Mouse (Mus musculus) hindbrain, embryonic 10.5 days (tissue): ENCODE results near the gene Cyb5r1. TPM values are rescaled to one million over a fixed set of nuclear protein-coding genes. Genes with fewer than 3 reads are reported as not detected.
A peak's percentile ranks its signal among the peaks of the same experiment; 100 is the strongest.

Source experiments
- DNase-seq: peaks from one replicate; pipeline ENCODE4 v3.0.0-alpha.2; 2017; ENCODE audit warnings: low spot score
- H3K27ac ChIP-seq: fragments of 300-500 bp; sonication (generic); 2 replicates; pipeline ENCODE4 v1.5.1; 2016; ENCODE audit warnings: mild to moderate bottlenecking, moderate library complexity
- H3K27me3 ChIP-seq: fragments of 300-500 bp; sonication (generic); 2 replicates; pipeline ENCODE4 v1.6.1; 2016; ENCODE audit warnings: mild to moderate bottlenecking; ENCODE audit not compliant: poor library complexity, insufficient read depth, severe bottlenecking
- H3K36me3 ChIP-seq: fragments of 300-500 bp; sonication (generic); 2 replicates; pipeline ENCODE4 v1.6.1; 2016; ENCODE audit warnings: mild to moderate bottlenecking, moderate library complexity
- H3K4me1 ChIP-seq: fragments of 300-500 bp; sonication (generic); replicated peaks from 2 replicates; pipeline ENCODE4 v1.6.1; 2016; ENCODE audit warnings: mild to moderate bottlenecking
- H3K4me3 ChIP-seq: fragments of 300-500 bp; sonication (generic); 2 replicates; pipeline ENCODE4 v1.5.1; 2016; ENCODE audit warnings: mild to moderate bottlenecking, moderate library complexity
- H3K9me3 ChIP-seq: fragments of 300-500 bp; sonication (generic); 2 replicates; pipeline ENCODE4 v1.6.1; 2016; ENCODE audit warnings: mild to moderate bottlenecking, moderate library complexity
- WGBS: fragments of 180-500 bp; shearing (Covaris S2); methylation state at CpG from one replicate; pipeline ENCODE4 v1.1.7; 2016; 5-methylcytosine and 5-hydroxymethylcytosine counted together
- polyA plus RNA-seq: library from polyadenylated mRNA; unstranded; fragments of >200 nt; fragmentation: Nextera tagmentation; extraction: Ambion mirVana; gene quantifications from 2 replicates; pipeline ENCODE4 v1.2.1, GENCODE M21; 2016

Cyb5r1 gene
- polyA plus RNA-seq, 1 experiment from 2014 or later = 27.3 TPM

- H3K36me3 ChIP-seq = no peaks in the 10 kb centered on the region
- H3K27me3 ChIP-seq = no peaks in the 10 kb centered on the region
- no peak overlapping the region for H3K4me3 ChIP-seq
- WGBS = 52% methylated on average over 3 of the region's 3 CpGs
- H3K27ac ChIP-seq = no peak overlapping the region
- H3K4me1 ChIP-seq = peaks cover 11% of the 10 kb centered on the region
- DNase-seq = peak; percentile 20
- no peaks in the 10 kb centered on the region for H3K9me3 ChIP-seq
Measured at GRCm38 (mm10) chr1:134450986-134451385, 45.6 kb downstream of the Cyb5r1 start.

- Histone ChIP-seq H3K4me3 (peak within 1 kb of the TSS; percentile 89), H3K9me3 (no peaks in the 10 kb centered on the region), H3K27ac (peak within 1 kb of the TSS; percentile 93), H3K4me1 (peaks cover 21% of the 10 kb centered on the region), H3K27me3 (no peaks in the 10 kb centered on the region), H3K36me3 (peaks cover 20% of the 10 kb centered on the region)
- WGBS = 1% methylated on average over 61 of the region's 61 CpGs
- peak; percentile 97 for DNase-seq
Measured at GRCm38 (mm10) chr1:134454904-134455824, 49.8 kb downstream of the Cyb5r1 start, which contains the start of gene Klhl12. Klhl12 (plus strand) TSS chr1:134455531.

- Histone ChIP-seq H3K4me1 (peaks cover 21% of the 10 kb centered on the region), H3K4me3 (peak overlapping the region; percentile 89), H3K9me3 (no peaks in the 10 kb centered on the region), H3K27ac (no peak overlapping the region), H3K36me3 (peaks cover 29% of the 10 kb centered on the region), H3K27me3 (no peaks in the 10 kb centered on the region)
- 24% methylated on average over 5 of the region's 5 CpGs for WGBS
- no peak for DNase-seq
Measured at GRCm38 (mm10) chr1:134456060-134456459, 50.7 kb downstream of the Cyb5r1 start.

GRCm38 (mm10) chr1:134458139-134458727 lies 52.9 kb downstream of the Cyb5r1 start:
- H3K27me3 ChIP-seq = no peaks in the 10 kb centered on the region
- H3K27ac ChIP-seq = no peak overlapping the region
- peaks cover 50% of the 10 kb centered on the region for H3K36me3 ChIP-seq
- no peaks in the 10 kb centered on the region for H3K9me3 ChIP-seq
- peaks cover 21% of the 10 kb centered on the region for H3K4me1 ChIP-seq
- no peak overlapping the region for H3K4me3 ChIP-seq
- DNase-seq = no peak
- WGBS = 93% methylated on average over 7 of the region's 7 CpGs

GRCm38 (mm10) chr1:134460294-134461284 lies 55.2 kb downstream of the Cyb5r1 start:
- peaks cover 72% of the 10 kb centered on the region for H3K36me3 ChIP-seq
- DNase-seq = no peak
- H3K4me3 ChIP-seq = no peak overlapping the region
- peaks cover 11% of the 10 kb centered on the region for H3K4me1 ChIP-seq
- H3K9me3 ChIP-seq = no peaks in the 10 kb centered on the region
- H3K27ac ChIP-seq = no peak overlapping the region
- H3K27me3 ChIP-seq = no peaks in the 10 kb centered on the region
- 93% methylated on average over 1 of the region's 1 CpGs for WGBS

Other genes with a start within 250 kb of the Cyb5r1 start
- 1.5 and 3.4 TPM in 2 replicates for gene Chil1, start 223.4 kb upstream of the Cyb5r1 start, polyA plus RNA-seq
- gene Mybph, start 212.1 kb upstream of the Cyb5r1 start, polyA plus RNA-seq = 0.21 and 0.39 TPM in 2 replicates
- gene Adora1, start 170.1 kb upstream of the Cyb5r1 start, polyA plus RNA-seq = 0.37 and 0.46 TPM in 2 replicates
- gene Myog, start 115.6 kb upstream of the Cyb5r1 start, polyA plus RNA-seq = 0.14 and 0.33 TPM in 2 replicates
- 3.2 and 4.1 TPM in 2 replicates for gene Ppfia4, start 72.6 kb upstream of the Cyb5r1 start, polyA plus RNA-seq
- gene Tmem183a, start 43.6 kb upstream of the Cyb5r1 start, polyA plus RNA-seq = 108 and 132 TPM in 2 replicates
- not detected in 2 replicates for gene 4933406M09Rik, start 19.6 kb upstream of the Cyb5r1 start, polyA plus RNA-seq
- gene Adipor1, start 9.8 kb downstream of the Cyb5r1 start, polyA plus RNA-seq = 77.1 and 77.8 TPM in 2 replicates
- 31.7 and 37.2 TPM in 2 replicates for gene Klhl12, start 50.0 kb downstream of the Cyb5r1 start, polyA plus RNA-seq
- gene Rabif, start 89.1 kb downstream of the Cyb5r1 start, polyA plus RNA-seq = 43.8 and 45.0 TPM in 2 replicates
- not detected in 2 replicates for gene Mgat4e, start 144.1 kb downstream of the Cyb5r1 start, polyA plus RNA-seq
- gene Kdm5b, start 154.6 kb downstream of the Cyb5r1 start, polyA plus RNA-seq = 69.9 and 71.6 TPM in 2 replicates
- gene Syt2, start 241.1 kb downstream of the Cyb5r1 start, polyA plus RNA-seq = 4.8 and 4.9 TPM in 2 replicates